Mouse (Mus musculus) heart, embryonic 16.5 days (tissue): ENCODE results near the gene 1700014D04Rik. TPM values are rescaled to one million over a fixed set of nuclear protein-coding genes. Genes with fewer than 3 reads are reported as not detected.
"Not testable (repeated sequence)": the region's sequence is repeated elsewhere in the genome, so short reads cannot be mapped to it uniquely, and the experiment has no call there.

Experiments used
- ATAC-seq: fragments of 200-750 bp; cut with Nextera tagmentation; replicated peaks from 2 replicates; pipeline ENCODE4 v1.8.0; 2017; ENCODE audit warnings: moderate number of reproducible peaks; ENCODE audit not compliant: insufficient read depth, low FRiP score; ENCODE audit errors: extremely low read depth
- H3K27ac ChIP-seq: fragments of 300-500 bp; sonication (generic); 2 replicates; pipeline ENCODE4 v1.5.1; 2014; ENCODE audit warnings: mild to moderate bottlenecking, low read length, control low read depth, moderate library complexity
- H3K27me3 ChIP-seq: fragments of 300-500 bp; sonication (generic); 2 replicates; pipeline ENCODE4 v1.6.1; 2014; ENCODE audit warnings: low read length, mixed read lengths; ENCODE audit not compliant: control insufficient read depth, insufficient read depth
- H3K36me3 ChIP-seq: fragments of 300-500 bp; sonication (generic); 2 replicates; pipeline ENCODE4 v1.6.1; 2014; ENCODE audit not compliant: control insufficient read depth, insufficient read depth
- H3K4me1 ChIP-seq: fragments of 300-500 bp; sonication (generic); 2 replicates; pipeline ENCODE4 v1.6.1; 2014; ENCODE audit warnings: low read length, mixed read lengths; ENCODE audit not compliant: control insufficient read depth, insufficient read depth
- H3K4me2 ChIP-seq: fragments of 300-500 bp; sonication (generic); 2 replicates; pipeline ENCODE4 v1.6.1; 2014; ENCODE audit warnings: low read depth, mild to moderate bottlenecking, control low read depth, low read length
- H3K4me3 ChIP-seq: fragments of 300-500 bp; sonication (generic); 2 replicates; pipeline ENCODE4 v1.5.1; 2014; ENCODE audit warnings: mild to moderate bottlenecking, control low read depth, low read length
- H3K9ac ChIP-seq: fragments of 300-500 bp; sonication (generic); 2 replicates; pipeline ENCODE4 v1.6.1; 2014; ENCODE audit warnings: low read length, control low read depth
- H3K9me3 ChIP-seq: fragments of 300-500 bp; sonication (generic); replicated peaks from 2 replicates; pipeline ENCODE4 v1.6.1; 2016; ENCODE audit warnings: low read length; ENCODE audit not compliant: control insufficient read depth
- WGBS: fragments of 180-500 bp; shearing (Covaris S2); extraction: QIAGEN DNeasy Blood & Tissue Kit; methylation state at CpG from one replicate; pipeline ENCODE4 v1.1.7; 2014; 5-methylcytosine and 5-hydroxymethylcytosine counted together
- polyA plus RNA-seq: library from polyadenylated mRNA; unstranded; fragments of >200 nt; fragmentation: Nextera tagmentation; extraction: Ambion mirVana; gene quantifications from 2 replicates; pipeline ENCODE4 v1.2.1, GENCODE M21; 2015

1700014D04Rik gene
- polyA plus RNA-seq, 1 experiment from 2014 or later = not detected

GRCm38 (mm10) chr13:59700137-59700536 lies 46.4 kb downstream of the 1700014D04Rik start:
- not testable (repeated sequence) for H3K4me3 ChIP-seq, ATAC-seq, H3K9ac ChIP-seq, H3K27me3 ChIP-seq, H3K9me3 ChIP-seq, H3K36me3 ChIP-seq, H3K27ac ChIP-seq, H3K4me1 ChIP-seq, H3K4me2 ChIP-seq
- 64% methylated on average over 1 of the region's 1 CpGs for WGBS

- no peak for ATAC-seq
- no peak overlapping the region for H3K9ac ChIP-seq
- no peak overlapping the region for H3K4me3 ChIP-seq
- no peaks in the 10 kb centered on the region for H3K9me3 ChIP-seq
- no peaks in the 10 kb centered on the region for H3K4me1 ChIP-seq
- H3K36me3 ChIP-seq = no peaks in the 10 kb centered on the region
- H3K27ac ChIP-seq = no peak overlapping the region
- H3K4me2 ChIP-seq = no peak overlapping the region
- 88% methylated on average over 8 of the region's 8 CpGs for WGBS
- 0 out of 2 replicates have a peak, but pooled peaks cover 3% of the 10 kb centered on the region for H3K27me3 ChIP-seq
Measured at GRCm38 (mm10) chr13:59699131-59699530, 47.4 kb downstream of the 1700014D04Rik start.

DNA sequence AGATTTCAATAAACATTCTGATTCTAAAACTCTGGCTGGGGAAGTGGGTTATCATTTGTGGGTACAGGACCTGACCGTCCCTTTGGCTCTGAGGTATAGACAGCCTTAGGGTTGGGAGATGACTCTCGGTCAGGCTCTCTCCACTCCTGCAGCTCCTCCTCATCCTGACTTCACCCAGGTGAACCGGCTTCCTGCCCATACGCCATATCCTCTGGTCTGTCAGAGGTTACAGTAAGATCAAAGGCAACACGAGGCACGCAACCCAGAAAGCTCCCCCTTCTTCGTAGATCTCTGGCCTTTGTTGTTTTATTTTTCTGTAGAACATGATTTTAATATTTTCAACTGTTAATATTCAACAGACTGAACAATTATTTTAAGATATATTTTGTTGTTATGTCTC lies 50.8 kb downstream of the 1700014D04Rik start:
- Histone ChIP-seq H3K9me3 (no peaks in the 10 kb centered on the region), H3K9ac (no peak overlapping the region)
- ATAC-seq = no peak

GRCm38 (mm10) chr13:59694008-59694407 lies 52.5 kb downstream of the 1700014D04Rik start, which contains the start of gene 4921517D22Rik:
Gene 4921517D22Rik (minus strand): TSS chr13:59694108.
- Histone ChIP-seq H3K4me1 (peaks cover 6% of the 10 kb centered on the region; the same call in 1 of the 2 replicates), H3K4me3 (no peak within 1 kb of the TSS), H3K9ac (no peak within 1 kb of the TSS), H3K4me2 (no peak within 1 kb of the TSS), H3K9me3 (no peaks in the 10 kb centered on the region), H3K27ac (no peak within 1 kb of the TSS), H3K27me3 (no peaks in the 10 kb centered on the region), H3K36me3 (no peaks in the 10 kb centered on the region)
- 74% methylated on average over 3 of the region's 3 CpGs for WGBS
- no peak for ATAC-seq

More for the DNA sequence above, 50.8 kb downstream of the 1700014D04Rik start:
- Histone ChIP-seq H3K27me3 (no peaks in the 10 kb centered on the region), H3K4me3 (no peak overlapping the region), H3K4me1 (no peaks in the 10 kb centered on the region), H3K27ac (no peak overlapping the region), H3K4me2 (no peak overlapping the region), H3K36me3 (no peaks in the 10 kb centered on the region)
- 76% methylated on average over 7 of the region's 7 CpGs for WGBS

GRCm38 (mm10) chr13:59691478-59691877 lies 55.1 kb downstream of the 1700014D04Rik start:
- no peak overlapping the region for H3K27ac ChIP-seq
- no peak for ATAC-seq
- no peaks in the 10 kb centered on the region for H3K36me3 ChIP-seq
- H3K4me1 ChIP-seq = peaks cover 17% of the 10 kb centered on the region
- no peaks in the 10 kb centered on the region for H3K27me3 ChIP-seq
- no peaks in the 10 kb centered on the region for H3K9me3 ChIP-seq
- WGBS = 77% methylated on average over 10 of the region's 10 CpGs
- no peak overlapping the region for H3K4me2 ChIP-seq
- H3K4me3 ChIP-seq = no peak overlapping the region
- no peak overlapping the region for H3K9ac ChIP-seq

Other genes starting within 250 kb of the 1700014D04Rik start
- 12.1 and 12.5 TPM in 2 replicates for gene Agtpbp1, start 161.5 kb downstream of the 1700014D04Rik start, polyA plus RNA-seq
- 77.0 and 84.4 TPM in 2 replicates for gene Naa35, start 161.5 kb downstream of the 1700014D04Rik start, polyA plus RNA-seq
- 39.2 and 42.4 TPM in 2 replicates for gene Golm1, start 70.9 kb downstream of the 1700014D04Rik start, polyA plus RNA-seq
- gene 4921517D22Rik, start 52.6 kb downstream of the 1700014D04Rik start, polyA plus RNA-seq = not detected in 2 replicates
- gene Spata31d1a, start 36.4 kb downstream of the 1700014D04Rik start, polyA plus RNA-seq = not detected in 2 replicates
- gene Spata31d1b, start 34.5 kb downstream of the 1700014D04Rik start, polyA plus RNA-seq = not detected in 2 replicates
- not detected in 2 replicates for gene Spata31d1d, start 15.0 kb downstream of the 1700014D04Rik start, polyA plus RNA-seq
- gene Isca1, start 23.1 kb upstream of the 1700014D04Rik start, polyA plus RNA-seq = 260 and 284 TPM in 2 replicates
- not detected in 2 replicates for gene Gm49354, start 35.5 kb upstream of the 1700014D04Rik start, polyA plus RNA-seq
- 32.7 and 36.8 TPM in 2 replicates for gene Tut7, start 76.4 kb upstream of the 1700014D04Rik start, polyA plus RNA-seq